Mouse (Mus musculus): Measurements from ENCODE around the gene Zc3h12c.

The Zc3h12c gene

DNA sequence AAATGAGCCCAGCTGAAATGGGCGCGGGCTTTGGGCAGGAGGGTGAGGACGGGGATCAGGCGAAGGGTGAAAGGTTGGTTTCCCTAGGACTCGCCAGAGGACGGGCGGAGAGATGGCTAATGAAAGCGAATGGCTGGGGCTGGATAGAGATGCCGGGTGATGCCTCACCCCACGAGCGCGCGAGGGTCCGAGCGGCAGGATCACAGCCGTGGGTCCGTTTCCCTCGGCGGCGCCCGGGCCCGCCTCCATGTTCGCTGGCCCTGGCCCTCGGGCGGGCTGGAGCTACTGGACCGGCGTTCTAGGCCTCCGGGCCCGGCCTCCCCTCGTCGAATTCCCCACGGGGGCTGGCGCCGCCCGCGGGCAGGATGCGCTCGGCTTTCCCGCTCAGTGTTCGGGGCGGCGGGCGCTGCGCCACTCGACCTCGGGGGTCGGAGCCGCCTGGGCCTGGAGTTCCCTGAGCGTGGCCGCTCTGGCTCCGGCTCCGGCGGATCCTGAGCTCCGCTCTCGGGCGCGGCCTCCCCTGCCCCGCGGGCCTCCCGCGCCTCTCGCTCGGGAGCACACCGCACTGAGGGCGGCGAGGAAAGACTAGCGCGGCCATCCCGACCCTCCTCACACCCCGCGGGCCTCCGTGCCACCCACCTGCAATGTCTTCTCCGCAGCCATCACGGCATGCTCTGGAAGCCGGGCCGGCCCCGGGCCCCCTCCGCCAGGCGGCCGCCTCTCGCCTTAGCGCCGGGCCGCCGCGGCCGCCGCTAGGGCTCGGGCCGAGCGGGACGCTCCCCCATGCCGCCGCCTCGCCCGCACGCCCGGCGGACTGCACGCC, at the start of gene Zc3h12c:
TSS of gene Zc3h12c (minus strand) at position 710 of the 823 bp plus-strand sequence.
- peak; percentile 75 for DNase-seq

DNA sequence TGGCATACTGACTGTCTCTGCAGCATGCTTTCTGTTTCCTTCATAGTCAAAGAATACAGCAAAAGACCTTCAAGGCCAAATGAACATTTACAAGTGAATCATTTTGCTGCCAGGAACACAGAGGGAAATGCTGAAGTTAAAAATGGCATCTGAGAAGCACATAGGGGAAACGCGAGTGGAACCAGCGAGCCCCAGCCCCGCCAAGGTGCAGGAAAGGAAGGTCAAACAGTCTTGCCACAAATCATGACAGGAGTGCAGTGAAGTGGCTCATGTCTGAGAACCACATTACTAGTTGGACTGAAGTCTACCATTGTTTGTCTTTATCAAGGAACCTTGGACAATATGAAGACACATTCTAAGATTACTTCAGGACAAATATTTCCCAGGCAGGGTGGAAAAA, 49.3 kb upstream of the Zc3h12c start:
- DNase-seq: peak; percentile 53

DNA sequence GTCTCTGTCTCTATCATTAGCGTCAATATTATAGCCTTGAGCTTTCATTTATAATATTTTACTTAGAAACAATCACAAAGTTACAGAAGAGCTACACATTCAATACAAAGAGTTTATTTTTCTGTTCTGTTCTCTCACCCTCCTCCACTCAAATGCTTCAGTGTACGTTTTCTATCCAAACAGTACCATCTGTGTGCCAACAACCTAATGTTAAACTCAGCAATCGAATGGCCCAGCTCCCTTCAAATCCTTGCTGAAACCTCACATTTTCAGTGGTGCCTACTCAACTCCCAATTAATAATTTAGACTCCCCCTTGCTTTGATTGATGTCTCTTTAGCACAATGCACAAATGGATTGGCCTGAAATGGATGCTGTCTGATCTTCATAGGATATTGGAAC, 46.9 kb upstream of the Zc3h12c start:
- no peak for DNase-seq

DNA sequence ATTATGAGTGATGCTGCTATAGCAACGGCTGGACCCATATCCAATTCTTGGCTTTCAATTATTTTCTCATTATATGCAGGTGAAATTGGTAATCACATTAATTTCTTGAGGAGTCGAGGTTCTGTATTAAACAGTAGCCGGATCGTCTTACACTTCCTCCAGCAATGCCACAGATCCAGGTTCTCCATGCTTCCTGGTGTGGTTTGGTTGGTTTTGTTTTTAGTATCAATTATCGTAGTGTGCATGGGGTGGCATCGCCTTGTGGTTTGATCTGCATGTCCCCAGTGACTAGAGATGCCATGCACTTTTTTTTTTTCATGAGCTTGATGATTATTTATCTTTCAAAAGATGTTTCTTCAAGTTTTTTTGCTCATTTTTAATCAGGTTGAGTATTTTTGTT, 44.0 kb upstream of the Zc3h12c start:
- no peak for DNase-seq

DNA sequence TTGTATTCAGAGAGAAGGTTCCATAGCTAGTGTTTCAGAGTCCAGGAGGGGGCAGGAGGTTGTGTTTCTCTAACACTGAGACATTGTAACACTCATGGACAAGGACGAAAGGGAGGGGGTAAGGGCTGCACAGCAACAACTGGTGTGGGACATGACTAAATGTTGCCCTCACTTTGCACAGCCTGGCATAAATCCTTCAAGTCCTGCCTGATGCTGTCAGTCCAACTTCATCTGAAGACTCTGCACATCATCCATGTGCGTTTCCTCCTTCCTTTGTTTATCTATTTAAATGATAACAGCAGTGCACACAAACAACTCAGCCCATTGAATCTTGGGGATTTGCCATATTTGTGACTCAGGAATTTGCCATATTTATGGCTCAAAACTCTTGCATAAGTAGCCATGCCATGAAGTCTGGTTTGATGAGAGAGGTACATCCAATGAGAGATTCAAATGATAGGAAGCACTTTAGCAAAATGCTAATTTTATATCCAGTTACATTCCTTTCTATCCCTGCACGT, 40.2 kb upstream of the Zc3h12c start:
- DNase-seq: no peak

DNA sequence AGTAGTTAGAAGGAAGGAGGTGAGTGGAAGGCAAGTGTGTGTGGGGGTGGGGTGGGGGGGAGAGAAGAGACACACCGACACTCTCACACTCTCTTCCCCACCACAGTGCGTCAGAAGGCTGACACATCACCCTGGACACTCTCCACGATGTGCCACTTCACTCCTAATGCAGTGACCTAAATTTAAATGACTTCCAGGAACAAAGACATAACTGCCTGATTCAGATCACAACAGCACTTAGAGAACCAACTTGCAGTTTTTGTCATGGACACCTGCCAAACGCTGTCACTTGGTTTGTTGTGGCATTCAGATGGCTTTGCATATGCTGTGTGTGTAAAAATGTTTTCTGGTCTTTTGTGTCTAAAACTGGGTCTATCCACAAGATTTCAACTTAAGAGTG, 34.8 kb upstream of the Zc3h12c start:
- DNase-seq: no peak

DNA sequence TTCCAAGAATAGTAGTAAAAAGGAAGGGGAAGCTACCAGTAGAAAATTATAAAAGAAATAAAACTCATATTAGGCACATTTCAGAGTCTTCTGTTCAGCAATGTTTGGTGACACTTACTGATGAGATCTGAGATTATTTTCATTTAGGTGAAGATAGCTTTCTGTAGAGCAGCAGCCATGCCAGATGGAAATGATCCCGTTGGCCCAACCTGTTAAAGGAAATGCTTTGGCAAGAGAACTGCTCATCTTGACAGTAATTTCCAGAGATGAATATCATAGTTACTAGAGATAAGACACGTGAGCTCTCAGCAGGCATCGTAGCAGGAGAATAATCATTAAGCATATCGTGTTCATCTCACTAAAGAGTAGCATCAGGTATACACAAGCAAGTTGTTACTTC, 31.9 kb upstream of the Zc3h12c start:
- DNase-seq: no peak

DNA sequence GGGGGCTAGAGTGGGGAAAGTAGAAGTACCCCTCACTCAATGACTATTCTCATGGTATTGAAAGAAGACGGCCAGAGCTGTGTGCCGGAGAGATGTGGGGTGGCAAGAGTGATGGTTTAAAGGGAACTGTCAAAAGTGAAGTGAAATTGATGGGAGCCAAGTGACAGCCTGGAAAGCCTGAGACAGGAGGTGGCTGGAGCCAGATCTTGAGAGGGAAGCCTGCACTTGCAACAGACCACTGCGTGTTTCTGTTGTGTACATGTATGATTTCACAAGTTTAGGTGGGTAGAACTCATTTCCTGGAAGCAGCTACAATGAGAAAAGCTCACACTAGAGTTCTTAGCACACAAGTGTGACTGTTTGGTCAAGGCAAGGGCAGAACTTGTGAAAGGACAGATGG, 27.5 kb upstream of the Zc3h12c start:
- DNase-seq: no peak

DNA sequence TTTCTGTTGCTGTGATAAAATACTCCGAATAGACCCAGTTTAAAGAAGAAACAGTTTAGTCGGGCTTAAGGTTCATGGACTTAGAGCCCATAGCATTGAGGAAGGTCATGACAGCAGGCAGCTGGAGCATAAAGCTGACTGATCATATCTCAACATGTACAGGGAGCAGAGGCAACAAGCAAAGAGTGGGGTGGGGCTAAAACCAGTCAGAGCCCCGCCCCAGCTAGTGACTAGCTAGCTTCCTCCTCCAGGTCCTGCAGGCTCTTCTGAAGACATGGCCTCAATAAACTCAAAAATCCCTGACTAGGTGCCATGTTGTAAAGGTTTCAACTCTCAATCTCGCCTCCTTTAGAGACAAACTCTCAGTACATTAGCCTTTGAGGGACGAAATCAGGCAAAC, 25.5 kb upstream of the Zc3h12c start:
- no peak for DNase-seq

DNA sequence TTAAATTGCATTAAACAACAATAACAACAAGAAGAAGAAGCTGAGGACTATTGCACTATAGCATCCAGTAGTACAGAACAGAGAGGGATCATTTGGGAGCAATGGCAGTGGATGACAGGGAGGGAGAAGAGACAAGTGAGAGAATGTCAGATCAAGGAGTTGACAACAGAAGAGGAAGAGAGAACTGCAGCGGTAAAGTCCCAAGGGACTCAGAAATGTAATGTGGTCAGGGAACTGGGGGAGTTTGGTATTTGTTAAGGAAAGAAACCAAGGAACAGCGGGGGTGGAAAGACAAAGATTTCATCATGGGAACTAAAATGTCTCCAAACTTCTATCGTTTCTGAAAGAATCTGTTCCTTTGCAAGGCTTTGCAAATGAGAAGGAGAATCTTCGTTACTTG, 22.5 kb upstream of the Zc3h12c start:
- no peak for DNase-seq

DNA sequence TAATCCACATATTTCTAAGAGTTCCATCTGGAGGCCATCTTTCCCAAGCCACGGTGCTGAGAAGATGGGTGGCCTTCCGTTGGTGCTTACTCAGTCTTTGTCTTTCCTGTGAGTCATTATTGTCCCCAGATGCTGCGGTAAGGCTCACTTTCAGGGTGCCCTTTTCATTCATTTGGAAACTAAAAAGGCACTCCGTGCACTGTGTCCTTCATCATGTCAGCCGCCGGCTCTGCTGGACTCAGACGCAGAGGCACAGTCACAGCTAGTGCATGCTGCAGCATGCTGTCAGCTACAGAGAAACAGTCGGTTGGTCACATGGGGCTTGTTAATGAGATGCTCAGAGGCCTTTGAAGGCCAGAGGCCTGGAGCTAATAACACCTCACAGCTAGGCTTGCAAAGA, 19.7 kb upstream of the Zc3h12c start:
- no peak for DNase-seq

DNA sequence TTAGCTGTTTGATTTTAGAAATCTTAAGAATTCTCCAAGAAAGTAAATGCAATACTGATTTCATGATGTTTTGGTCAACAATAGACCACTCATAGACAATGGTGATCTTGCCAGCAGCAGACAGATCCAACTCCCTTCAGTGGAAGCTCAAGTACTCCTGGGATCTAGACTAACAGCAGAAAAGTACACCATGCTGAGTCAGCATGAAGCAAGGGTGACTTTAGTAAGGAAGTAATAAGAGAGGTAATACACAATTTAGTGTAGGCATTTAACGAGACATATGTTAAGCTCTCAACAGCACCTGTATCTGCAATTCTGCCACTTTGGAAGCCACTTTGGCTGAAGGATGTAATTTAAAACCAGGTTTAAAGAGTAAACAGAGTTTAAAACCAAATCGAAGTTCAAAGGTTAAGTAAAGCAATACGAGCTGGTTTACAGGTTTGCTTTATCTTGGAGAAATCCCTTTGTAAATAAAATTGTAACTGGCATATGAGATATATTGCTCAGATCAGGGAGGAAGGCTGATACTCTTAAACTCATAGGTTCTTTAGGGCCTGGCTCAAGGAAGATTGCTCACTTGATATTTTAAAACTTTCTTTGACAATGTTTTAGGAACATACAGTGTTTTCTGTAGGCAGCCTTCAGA, 18.0 kb upstream of the Zc3h12c start:
- DNase-seq: peak; percentile 60

DNA sequence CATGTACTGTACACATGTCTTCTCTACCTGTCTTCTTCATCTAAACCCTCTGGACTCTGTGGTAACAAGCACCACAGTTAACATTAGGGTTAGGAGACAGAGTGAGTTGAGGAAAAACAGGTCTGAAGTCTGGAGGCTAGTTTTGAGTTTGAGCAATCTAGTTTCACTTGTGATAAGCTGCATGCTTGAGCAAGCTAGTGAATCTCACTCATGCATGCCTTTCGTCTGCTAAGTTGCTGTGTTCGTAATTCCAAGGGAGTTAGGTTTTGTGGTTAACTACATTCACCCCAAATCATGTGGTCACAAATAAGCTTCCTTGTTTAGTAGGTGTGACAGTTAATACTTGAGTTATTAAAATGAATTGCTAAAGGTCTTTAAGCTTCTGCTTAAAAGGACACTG, 13.0 kb upstream of the Zc3h12c start:
- DNase-seq: peak; percentile 75

DNA sequence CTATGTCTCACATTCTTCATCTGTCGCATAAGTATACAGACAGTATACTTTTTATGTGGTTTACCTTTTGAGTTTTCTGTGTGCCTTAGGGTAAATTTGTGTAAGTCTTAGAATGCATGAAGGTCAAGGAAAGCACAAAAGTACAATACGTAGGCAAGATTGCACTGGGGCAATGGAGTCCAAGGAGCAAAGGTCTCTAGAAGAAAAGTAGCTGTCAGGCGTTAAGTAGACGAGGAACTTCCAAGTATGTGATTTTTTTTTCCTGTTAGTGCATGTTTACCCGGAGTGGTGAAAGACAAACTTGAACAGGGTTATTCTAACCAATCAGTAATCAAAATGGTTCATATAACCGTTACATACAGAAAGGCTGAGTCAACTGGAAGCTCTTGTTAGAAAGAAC, 12.5 kb upstream of the Zc3h12c start:
- DNase-seq: peak; percentile 78

DNA sequence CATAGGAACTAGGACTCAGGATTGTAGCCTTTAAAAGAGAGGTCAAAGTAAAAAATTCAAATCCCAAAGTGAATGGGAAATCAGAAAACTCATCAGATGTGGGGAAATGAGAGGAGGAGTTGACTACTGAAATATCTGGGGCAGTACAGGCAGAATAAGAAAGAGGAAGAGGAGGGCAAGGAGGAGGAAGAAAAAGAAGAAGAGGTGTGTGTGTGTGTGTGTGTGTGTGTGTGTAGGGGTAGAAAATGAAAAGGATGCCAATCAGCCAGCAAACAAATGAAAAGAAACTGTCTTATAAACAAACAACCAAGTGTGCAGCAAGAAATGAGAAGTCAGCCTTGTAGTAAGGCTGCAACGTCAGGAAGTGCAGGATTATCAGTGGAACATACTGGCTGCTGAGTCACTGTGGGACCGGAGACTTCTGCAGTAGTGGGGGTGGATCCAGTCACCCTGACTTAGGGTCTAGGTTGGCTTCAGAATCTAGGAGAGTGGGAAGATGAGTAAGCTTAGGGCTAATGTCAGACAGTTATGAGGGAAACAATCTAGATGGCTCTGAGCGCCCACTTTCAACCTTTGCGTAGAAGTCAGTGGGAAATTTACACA, 7.0 kb upstream of the Zc3h12c start:
- DNase-seq: no peak

DNA sequence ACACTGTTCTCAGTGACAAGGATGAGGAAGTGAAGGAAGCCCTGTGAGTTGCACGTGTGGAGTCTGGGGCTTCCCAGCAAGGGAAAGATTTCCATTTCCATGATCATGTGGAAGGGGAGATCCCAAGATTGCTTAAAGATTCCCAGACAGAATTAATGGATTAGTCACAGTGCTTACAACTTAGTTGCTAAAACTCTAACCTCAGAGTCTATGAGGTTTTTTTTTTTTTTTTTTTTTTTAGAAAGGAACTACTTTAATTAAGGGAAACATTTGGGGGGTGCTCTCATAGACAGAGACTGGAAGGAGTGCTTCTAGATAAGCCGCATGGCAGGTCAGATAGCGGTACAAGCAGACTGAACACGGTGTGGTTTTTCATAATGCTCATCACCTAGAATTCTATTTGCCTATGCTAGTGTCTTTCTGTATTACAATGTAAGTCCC, 6.3 kb upstream of the Zc3h12c start:
- DNase-seq: no peak

DNA sequence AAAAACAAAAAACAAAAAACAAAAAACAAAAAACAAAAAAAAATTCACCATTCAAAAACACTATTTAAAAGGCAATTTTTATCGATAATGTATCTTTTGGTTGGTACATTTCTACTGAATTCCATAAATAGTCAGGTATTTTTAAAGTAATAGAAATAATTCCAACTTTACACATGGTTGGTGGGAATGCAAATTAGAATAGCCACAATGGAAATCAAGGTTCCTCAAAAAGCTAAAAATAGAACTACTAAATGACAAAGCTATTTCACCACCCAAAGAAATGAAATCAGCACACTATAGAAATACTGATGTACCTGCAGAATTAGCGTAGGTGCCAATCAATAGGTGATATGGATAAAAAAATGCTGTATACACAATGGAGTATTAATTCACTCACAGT, 5.6 kb upstream of the Zc3h12c start:
- DNase-seq: no peak

DNA sequence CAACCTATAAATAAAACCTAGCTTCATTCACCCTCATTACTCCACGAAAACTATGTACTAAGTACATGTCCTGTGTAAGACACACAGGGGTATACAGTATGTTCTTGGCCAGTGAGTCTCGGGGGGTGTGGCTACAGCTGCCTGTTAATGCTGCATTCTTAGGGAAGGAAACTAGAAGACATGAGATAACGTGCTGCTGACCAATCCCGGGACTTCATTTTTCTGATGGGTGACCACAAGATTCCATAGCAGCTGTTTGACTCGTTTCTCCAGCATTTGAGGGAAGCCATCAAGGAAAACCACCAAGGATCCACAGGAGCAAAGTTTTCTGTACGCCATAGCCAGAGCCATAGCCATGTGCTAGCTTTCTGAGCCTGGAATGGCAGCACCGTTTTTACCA, 4.2 kb upstream of the Zc3h12c start:
- no peak for DNase-seq

DNA sequence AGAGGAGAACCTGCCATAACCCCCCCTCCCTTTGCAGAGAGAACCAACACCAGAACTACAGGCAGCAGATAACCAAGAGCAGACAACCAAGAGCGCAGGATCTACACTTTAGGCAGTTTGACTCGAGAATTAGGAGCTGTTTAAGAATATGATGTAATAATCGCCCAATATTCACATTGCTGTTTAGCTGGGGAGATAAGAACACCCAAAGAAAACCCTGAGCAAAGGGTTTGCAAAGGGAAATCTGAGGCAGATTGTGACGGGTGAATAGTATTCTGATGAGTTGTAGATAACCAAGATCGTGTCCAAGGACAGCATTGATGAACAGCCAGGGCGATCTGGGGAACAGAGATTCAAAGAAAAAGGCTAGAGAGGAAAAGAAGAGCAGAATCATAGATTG, 2.3 kb upstream of the Zc3h12c start:
- DNase-seq: no peak

DNA sequence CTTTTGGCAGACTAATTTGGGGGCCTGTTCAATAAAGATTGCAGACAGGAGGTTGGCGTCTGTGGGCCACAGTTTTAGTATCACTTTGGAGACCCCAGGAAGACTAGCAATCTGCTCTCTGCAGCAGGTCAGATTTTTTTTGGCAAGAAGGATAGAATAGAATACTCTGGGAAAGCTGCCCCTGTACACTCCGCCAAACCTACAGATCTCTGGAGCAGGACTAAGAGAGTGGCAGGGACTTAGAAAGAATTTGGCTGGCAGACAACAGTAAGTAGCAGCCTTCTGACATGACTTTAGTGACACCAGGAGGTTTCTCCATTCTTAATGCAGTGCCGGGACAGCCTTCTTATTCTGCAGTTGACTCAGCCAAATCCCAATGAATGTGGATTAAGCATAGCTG, 1.8 kb upstream of the Zc3h12c start:
- no peak for DNase-seq

DNA sequence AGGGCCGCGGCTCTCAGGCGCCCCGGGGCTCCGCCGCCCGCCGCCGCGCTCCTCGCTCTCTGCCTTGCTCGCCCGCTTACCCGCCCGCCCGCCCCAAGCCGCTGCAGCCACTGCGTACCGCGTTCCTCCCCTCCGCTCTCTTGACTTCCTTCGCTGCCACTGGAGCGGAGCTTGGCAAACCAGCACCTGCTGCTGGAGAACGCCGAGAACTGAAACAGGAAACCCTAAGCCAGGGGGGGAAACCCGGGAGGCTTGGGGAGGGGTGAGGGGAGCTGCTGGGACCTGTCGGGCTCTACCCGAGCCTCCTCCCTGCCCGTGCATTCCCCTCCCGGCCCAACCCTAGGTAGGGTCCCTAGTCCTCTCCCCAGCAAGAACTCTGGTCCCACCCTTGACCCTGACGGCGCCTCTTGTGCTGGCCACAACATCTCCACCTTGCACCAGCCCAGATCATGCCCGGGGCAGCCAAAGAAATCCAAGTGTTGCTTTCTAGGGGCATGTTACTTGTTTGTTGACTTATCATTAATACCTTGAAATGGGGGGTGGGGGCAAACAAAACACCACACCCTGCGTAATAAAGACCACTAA, 406 bp upstream of the Zc3h12c start:
- peak; percentile 89 for DNase-seq

DNA sequence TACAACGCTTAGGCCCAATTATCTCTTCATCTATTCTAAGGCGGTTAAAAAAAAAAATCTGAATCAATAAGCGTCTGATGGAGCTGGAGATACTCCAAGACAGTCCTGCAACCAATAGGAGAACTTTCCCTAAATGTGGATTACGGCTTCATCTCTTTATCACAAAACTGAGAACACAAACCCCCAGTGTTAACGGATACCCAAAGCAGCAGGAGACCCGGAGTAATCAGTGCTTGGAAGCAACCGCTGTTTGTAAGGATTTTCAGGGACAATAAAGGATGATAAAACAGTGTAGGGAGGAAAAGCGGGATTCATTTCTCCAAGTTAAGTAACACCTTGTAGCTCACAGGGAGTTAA, 888 bp downstream of the Zc3h12c start:
- DNase-seq: no peak

DNA sequence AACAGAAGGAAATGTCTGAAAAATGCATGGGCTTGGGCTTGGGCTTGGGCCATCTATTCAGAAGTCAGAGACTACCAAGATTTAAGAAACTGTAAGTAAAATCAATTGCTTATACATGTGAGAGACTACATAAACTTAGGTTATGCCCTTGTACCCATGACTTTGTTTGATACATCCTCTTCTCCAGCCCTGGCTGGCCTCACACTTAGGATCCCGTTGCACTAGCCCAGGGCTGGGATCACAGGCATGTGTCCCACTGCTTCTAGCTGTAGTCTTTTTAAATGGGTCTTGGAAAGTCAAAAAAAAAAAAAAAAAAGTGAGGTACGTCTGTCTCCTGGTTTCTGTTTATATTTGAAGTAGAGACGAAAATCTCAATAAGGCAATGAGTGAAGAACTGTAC, 1.3 kb downstream of the Zc3h12c start:
- no peak for DNase-seq

DNA sequence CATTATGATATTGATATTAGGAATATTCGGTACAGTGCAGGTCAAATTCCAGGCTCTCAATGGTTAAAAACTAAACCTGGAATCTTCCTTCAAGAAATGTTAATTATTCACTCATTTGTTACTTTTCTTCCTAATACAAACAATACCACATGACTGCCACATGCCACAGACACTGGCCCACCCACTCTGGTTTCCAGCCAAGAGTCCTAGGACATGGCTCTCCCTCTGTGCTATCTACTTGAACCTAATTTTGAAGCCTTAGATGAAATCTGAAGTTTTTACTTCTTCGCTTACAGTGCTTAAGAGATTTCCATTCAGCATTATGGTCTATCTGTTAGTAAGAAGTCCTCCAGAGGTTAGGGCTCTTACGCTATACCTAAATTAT, 2.7 kb downstream of the Zc3h12c start:
- DNase-seq: peak; percentile 95
